Mouse (Mus musculus): Measurements from ENCODE around the gene Rab7b.

- TF ChIP-seq POLR2A (IDR thresholded peaks at IDR 0.05; ENCODE audit: borderline replicate concordance, low read depth, low read length) (no peak), CTCF (IDR thresholded peaks at IDR 0.05; ENCODE audit: low read depth, low read length) (no peak)
Observed at GRCm38 (mm10) chr1:131739481-131740160, 51.1 kb downstream of the Rab7b start.
